Mouse (Mus musculus) lung, postnatal 25 days (tissue): ENCODE results near the gene Tnfrsf21.

ENCODE experiments used
- DNase-seq: peaks from one replicate; pipeline ENCODE4 v3.0.0; 2022; ENCODE audit warnings: low spot score

Tnfrsf21 gene

DNA sequence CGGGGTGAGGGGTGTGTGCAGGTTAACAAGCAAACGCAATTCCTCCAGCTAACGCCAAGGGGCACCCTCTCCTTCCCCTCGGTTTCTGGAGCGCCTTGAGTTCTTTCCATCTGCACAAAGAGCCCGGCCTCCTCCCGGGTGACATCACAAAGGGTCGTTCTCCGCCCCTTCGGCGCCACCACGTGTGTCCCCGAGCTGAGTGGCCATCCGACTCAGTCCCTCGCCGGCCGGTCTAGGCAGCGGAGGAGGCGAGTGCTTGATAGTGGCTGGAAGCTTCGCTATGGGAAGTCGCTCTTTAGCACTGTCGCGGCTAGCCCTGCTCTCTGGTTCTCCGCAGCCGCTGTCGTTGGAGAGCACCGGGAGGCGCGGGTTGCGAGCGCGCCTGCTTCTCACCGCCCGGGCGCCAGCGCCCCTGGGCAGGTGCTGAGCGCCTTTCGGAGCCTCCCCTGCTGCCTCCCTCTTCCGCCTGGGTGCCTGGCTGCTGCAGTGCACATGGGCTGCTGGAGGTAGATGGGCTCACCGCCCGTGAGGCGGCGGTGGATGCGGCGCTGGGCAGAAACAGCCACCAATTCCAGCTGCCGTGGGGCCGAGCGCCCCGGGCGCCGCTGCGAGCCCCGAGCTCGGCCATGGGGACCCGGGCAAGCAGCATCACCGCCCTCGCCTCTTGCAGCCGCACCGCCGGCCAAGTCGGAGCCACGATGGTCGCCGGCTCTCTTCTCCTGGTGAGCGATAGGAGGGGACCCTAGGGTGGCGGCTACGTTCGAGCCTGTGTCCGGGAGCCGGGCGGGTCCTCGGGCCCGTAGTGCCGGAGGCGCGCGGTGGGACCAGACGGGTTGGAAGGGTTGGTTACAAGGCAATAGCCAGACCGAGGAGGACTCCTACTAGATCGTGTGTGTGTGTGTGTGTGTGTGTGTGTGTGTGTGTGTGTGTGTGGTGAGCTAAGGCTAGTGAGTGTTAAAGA, at the start of gene Tnfrsf21:
Tnfrsf21 (plus strand) TSS at position 185 of the 961 bp plus-strand sequence.
- DNase-seq = peak; percentile 94

DNA sequence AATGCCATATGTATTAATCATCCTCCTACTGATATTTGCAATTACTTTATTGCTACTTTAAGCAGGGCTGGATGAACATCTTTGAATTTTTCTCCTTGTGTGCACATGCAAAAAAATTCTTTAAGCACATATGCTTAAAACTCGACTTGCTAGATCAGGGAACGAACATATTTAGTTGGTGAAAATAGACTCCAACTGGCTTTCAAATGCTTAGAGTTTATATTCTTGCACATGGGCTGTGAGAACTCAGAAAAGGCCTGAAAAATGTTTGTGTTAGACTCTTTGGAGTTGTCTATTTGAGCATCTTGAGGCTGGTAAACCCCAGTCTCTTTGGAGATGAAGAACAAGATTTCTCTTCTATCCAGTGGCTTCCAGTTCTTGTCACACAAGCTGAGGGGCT, 48.2 kb upstream of the Tnfrsf21 start:
- no peak for DNase-seq

DNA sequence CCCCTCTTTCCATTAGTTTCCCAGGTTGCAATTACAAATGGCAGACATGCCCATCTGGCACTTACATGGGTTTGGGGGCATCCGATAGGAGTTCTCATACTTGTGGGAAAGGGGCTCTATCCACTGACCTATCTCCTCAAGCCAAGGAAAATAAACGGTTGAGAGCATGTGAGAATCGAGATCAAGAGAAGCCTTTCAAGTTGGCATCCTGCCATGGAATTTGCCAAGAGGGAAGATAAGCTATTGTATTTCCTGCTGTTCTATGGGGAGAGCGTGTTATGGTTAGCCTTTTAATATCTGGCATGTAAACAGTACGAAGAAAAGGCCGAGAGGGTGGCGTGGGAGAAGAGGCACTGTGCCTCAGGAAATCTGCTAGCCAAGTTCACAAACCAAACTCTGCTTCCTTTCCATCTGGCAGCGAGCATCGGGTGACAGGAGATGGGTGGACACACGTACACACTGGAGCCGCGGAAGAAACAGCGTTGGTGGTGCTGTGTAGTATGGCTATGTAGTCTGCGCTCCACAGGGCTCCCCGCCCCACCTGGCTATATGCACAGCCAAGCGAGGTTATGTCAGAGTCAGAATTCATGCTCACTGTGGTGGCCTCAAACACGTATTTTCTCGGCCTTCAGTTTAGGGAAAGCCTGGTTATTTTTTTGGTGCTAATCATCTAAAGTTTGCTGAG, 40.9 kb upstream of the Tnfrsf21 start:
- peak; percentile 59 for DNase-seq

DNA sequence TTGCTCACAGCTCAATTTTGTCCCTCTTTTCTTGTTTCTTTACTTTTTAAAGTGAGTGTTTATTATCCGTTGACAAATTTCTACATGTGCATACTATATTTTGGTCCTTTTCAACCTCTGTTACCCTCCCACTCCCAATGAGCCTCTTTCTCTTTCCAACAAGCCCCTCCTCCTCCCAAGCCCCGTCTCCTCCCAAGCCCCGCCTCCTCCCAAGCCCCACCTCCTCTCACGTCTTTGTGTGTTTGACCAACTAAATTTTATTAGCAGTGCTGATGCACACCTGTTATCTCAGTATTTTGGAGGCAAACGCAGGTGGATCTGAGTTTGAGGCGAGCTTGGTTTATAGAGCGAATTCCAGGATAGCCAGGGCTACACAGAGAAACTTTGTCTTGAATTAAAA, 38.6 kb upstream of the Tnfrsf21 start:
- DNase-seq = no peak

GRCm38 (mm10) chr17:42978345-42978744, 38.0 kb upstream of the Tnfrsf21 start:
- no peak for DNase-seq

GRCm38 (mm10) chr17:42981806-42982205, 34.5 kb upstream of the Tnfrsf21 start:
- peak; percentile 45 for DNase-seq

DNA sequence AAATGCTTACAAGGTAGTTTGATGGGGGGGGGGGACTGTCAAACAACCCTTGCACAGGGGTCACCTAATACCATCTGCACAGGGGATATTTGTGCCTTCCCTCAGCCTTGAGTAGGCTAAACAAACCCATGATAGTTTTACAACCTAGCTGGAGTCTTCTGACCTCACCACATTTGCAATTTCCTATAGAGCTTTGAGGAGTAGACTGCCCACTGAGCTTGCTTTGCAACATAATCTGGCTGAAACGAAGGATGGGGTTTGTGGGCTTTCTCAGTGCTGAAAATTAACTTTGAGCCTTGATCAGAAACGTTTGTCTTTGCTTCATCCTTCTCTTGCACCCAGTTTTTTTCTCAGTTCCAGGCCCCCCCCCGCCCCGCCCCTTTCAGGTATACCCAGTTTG, 33.8 kb upstream of the Tnfrsf21 start:
- DNase-seq = no peak

GRCm38 (mm10) chr17:42985837-42986589, 30.3 kb upstream of the Tnfrsf21 start:
- no peak for DNase-seq

DNA sequence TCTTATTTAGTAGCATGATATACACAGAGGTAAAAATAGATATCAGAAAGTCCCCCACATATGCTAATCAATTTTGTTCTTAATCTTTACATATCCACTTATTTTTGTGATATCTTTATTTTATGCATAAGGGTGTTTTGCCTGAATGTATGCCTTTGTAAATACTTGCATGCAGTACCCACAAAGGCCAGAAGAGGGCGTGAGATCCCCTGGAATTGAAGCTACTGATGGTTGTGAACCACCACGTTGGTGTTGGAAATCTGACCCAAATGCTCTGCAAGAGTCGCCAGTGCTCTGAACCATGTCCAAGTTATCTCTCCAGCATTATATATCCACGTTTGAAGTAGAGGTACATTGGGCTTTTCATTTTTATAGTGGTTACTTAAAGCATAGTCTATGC, 28.7 kb upstream of the Tnfrsf21 start:
- no peak for DNase-seq

- DNase-seq = no peak
These were observed 26.4 kb upstream of the Tnfrsf21 start for GRCm38 (mm10) chr17:42989981-42990380.

DNA sequence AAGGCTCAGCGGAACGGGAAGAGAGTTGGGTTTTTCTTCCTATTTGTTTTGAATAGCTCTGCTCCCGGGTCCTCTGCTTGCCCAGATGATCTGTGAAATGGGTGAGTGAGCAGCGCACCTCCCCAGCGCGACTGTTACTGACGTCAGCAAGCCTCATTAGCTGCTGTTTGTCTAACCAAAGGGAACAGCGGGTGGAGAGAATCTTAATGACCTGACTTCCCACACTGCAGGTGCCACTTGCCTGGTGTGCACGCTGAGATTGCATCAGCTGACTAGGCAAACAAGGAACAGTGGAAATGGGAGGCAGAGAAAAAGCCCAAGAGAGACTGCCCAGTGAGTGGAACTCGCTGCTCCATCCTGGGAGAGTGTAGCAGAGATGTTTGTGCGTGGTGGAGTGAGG, 25.2 kb upstream of the Tnfrsf21 start:
- DNase-seq = peak; percentile 10

- DNase-seq = no peak
These were observed 16.8 kb upstream of the Tnfrsf21 start for GRCm38 (mm10) chr17:42999446-42999977.

DNA sequence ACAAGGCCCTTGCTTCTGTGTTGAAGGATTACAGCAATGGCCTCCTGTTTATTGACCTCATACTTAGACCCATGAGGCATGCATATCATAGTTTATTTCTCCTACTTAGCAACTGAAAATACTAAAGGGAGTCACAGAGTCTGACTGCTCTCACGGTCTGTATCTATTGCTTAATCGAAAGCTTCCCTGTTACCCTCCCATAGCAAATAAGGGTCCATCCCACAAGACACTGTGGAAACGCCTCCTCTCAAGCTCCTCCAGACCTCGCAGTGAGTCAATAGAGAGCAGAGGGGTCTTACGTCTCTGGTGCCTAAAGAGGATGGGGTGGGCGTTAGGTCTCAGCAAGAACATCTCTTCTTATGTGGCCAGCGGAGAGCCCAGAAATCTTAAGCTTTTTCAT, 15.8 kb upstream of the Tnfrsf21 start:
- no peak for DNase-seq

DNA sequence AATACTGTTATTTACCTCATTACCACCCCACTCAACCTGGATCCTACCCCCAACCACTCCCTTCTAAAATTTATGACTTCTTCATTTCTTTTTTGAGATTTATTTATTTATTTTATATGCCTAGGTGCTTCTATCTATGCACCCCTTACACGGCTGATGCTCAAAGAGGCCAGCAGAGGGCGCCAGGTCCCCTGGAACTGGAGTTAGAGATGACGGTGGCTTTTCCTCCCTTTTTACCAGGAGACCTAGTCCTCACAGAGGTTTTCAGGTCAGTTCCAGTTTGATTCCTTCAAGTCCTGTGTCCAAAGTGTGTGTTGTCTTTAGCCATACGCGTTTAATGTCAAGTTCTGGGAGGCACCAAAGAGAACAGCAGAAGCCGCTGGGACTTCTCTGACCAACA, 3.6 kb upstream of the Tnfrsf21 start:
- peak; percentile 47 for DNase-seq

GRCm38 (mm10) chr17:43017341-43018052, 1.1 kb downstream of the Tnfrsf21 start:
- DNase-seq = peak; percentile 33

DNA sequence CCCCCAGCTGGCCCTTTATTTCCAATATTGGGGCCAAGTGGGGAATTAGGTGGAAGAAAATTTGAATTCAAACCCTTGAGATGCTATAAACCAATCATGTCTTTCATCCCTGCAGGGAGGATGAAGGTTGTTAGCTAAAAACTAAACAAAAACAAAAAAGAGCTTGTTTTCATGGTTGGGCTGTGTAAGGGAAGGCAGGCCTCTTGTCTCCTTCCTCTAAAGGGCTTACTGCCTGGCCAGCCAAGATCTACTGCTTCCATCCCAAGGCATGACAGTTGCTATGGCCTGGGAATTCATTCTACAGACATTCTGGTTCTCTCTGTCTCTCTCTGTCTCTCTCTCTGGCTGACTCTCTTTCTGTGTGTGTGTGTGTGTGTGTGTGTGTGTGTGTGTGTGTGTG, 1.7 kb downstream of the Tnfrsf21 start:
- DNase-seq = no peak

- no peak for DNase-seq
These were observed 3.3 kb downstream of the Tnfrsf21 start for GRCm38 (mm10) chr17:43019660-43020059.

DNA sequence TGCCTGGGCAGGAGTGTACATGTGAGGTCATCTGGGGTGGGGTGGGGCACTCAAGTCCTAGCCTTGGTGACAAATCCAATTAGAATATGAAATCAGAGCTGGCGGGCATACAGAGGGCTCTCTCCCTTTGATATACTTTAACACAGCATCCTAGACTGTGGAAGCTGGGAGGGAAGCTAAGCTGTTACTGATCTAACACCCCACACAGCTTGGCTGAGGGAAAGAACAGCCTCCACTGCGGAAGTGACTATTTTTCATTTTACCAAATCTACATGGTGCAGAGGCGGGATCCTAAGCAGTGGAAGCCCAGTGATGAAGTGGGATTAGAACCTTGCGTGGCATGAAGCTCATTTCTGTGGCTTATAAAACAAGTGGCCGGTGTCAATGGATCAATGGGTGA, 4.7 kb downstream of the Tnfrsf21 start:
- no peak for DNase-seq

DNA sequence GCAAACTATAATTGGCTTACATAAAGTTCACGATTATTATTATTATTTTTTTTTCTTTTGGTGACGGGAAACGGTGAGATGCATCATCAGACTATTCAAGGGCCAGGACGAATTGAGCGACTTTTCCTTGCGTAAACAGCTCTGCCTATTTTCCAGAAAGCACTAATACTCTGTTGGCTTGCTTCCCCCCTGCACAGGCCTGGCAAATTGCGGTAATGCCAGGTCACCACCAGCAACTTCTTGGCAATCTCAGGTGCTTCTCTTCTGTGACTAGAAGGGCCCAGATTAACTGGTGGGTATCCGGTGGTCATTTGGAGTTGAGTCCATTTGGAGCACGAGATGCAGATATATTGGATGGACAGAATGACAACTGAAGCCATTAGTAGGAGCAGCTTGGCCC, 5.7 kb downstream of the Tnfrsf21 start:
- no peak for DNase-seq

GRCm38 (mm10) chr17:43023637-43024217, 7.4 kb downstream of the Tnfrsf21 start:
- no peak for DNase-seq

DNA sequence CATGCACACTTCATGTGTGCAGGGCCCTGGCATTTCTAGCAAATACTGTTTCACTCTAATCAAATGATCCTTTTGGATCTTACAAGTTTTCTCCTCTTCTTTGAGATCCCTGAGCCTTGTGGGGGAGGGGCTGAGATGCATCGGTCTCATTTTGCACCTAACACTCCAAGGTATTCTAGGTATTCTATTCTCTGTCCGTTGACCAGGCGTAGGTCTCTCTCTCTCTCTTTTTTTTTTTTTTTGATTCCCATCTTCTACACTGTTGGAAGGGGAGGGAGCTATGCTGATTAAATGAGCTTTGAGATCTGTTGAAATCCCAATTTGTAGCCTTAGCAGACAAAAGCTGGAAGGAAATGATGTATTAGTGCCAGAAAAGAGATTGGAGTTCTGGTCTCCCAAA, 8.2 kb downstream of the Tnfrsf21 start:
- DNase-seq = no peak
